Mouse (Mus musculus): ENCODE data around the gene Tex35. TPM values are rescaled to one million over a fixed set of nuclear protein-coding genes. Genes with fewer than 3 reads are reported as not detected.

The Tex35 gene
- polyA plus RNA-seq (2015; fragmentation: Nextera tagmentation; extraction: Ambion mirVana): not detected in 2 replicates

DNA sequence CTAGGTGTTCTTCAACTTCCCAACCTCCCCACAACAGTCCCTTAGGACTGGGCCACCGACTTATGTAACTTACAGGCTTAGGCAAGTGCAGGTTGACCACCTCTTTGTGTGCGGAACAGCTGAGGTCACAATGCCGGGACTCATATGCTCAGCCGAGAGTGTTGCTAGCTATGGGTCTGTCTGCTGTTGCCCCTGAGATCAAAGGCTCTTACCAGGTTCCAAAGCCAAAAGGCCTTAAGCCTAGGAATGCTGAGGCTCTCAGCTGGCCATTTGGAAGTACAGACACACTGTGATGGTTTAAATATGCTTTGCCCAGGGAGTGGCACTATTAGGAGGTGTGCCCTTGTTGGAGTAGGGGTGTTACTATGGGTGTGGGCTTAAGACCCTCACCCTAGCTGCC is at the start of gene Tex35:
TSS of gene Tex35 (minus strand) at position 101 of the 400 bp plus-strand sequence.
- Histone ChIP-seq H3K27ac (no peak within 1 kb of the TSS), H3K27me3 (ENCODE audit: insufficient read depth, low read length) (no peaks in the 10 kb centered on the region), H3K4me3 (replicated peaks; ENCODE audit: low read depth, low read length) (no peak within 1 kb of the TSS), H3K9ac (ENCODE audit: low read depth, low read length) (no peak within 1 kb of the TSS), H3K9me3 (replicated peaks; ENCODE audit: low read length) (no peaks in the 10 kb centered on the region), H3K4me2 (ENCODE audit: low read length) (no peak within 1 kb of the TSS), H3K4me1 (replicated peaks; ENCODE audit: insufficient read depth, low read length) (no peaks in the 10 kb centered on the region), H3K36me3 (ENCODE audit: insufficient read depth, low read length) (no peaks in the 10 kb centered on the region)
- WGBS: 81% methylated on average over 4 of the region's 4 CpGs
- DNase-seq (ENCODE audit: low spot score) (no peak), ATAC-seq (replicated peaks; ENCODE audit: low FRiP score, low read depth) (no peak)
- no peak for TF ChIP-seq CTCF (IDR thresholded peaks at IDR 0.05; ENCODE audit: low read depth)

- Histone ChIP-seq H3K9me3 (replicated peaks; ENCODE audit: low read length) (no peaks in the 10 kb centered on the region), H3K9ac (ENCODE audit: low read depth, low read length) (no peak overlapping the region), H3K27ac (no peak overlapping the region), H3K4me3 (replicated peaks; ENCODE audit: low read depth, low read length) (no peak overlapping the region), H3K4me1 (replicated peaks; ENCODE audit: insufficient read depth, low read length) (no peaks in the 10 kb centered on the region), H3K36me3 (ENCODE audit: insufficient read depth, low read length) (0 out of 2 replicates have a peak, but pooled peaks cover 10% of the 10 kb centered on the region), H3K4me2 (ENCODE audit: low read length) (no peak overlapping the region), H3K27me3 (ENCODE audit: insufficient read depth, low read length) (no peaks in the 10 kb centered on the region)
- ATAC-seq (replicated peaks; ENCODE audit: low FRiP score, low read depth): no peak
- TF ChIP-seq CTCF (IDR thresholded peaks at IDR 0.05; ENCODE audit: low read depth): no peak
- DNase-seq (ENCODE audit: low spot score): no peak
These were observed 45.3 kb upstream of the Tex35 start for GRCm38 (mm10) chr1:157153781-157154180.

GRCm38 (mm10) chr1:157150107-157150506 is 41.6 kb upstream of the Tex35 start:
- H3K27ac ChIP-seq: no peak overlapping the region
- no peak overlapping the region for H3K9ac ChIP-seq (ENCODE audit: low read depth, low read length)
- WGBS: 58% methylated on average over 1 of the region's 1 CpGs
- no peaks in the 10 kb centered on the region for H3K4me1 ChIP-seq (replicated peaks; ENCODE audit: insufficient read depth, low read length)
- no peak for ATAC-seq (replicated peaks; ENCODE audit: low FRiP score, low read depth)
- H3K27me3 ChIP-seq (ENCODE audit: insufficient read depth, low read length): no peaks in the 10 kb centered on the region
- H3K4me2 ChIP-seq (ENCODE audit: low read length): no peak overlapping the region
- no peak for TF ChIP-seq CTCF (IDR thresholded peaks at IDR 0.05; ENCODE audit: low read depth)
- H3K4me3 ChIP-seq (replicated peaks; ENCODE audit: low read depth, low read length): no peak overlapping the region
- DNase-seq (ENCODE audit: low spot score): no peak
- no peaks in the 10 kb centered on the region for H3K36me3 ChIP-seq (ENCODE audit: insufficient read depth, low read length)
- no peaks in the 10 kb centered on the region for H3K9me3 ChIP-seq (replicated peaks; ENCODE audit: low read length)

- H3K36me3 ChIP-seq (ENCODE audit: insufficient read depth, low read length): 0 out of 2 replicates have a peak, but pooled peaks cover under 1% of the 10 kb centered on the region
- WGBS: 87% methylated on average over 3 of the region's 3 CpGs
- TF ChIP-seq CTCF (IDR thresholded peaks at IDR 0.05; ENCODE audit: low read depth): no peak
These were observed 36.1 kb upstream of the Tex35 start for GRCm38 (mm10) chr1:157144621-157145020.

GRCm38 (mm10) chr1:157143326-157143932 is 34.9 kb upstream of the Tex35 start:
- no peak for TF ChIP-seq CTCF (IDR thresholded peaks at IDR 0.05; ENCODE audit: low read depth)

More at GRCm38 (mm10) chr1:157144621-157145020, 36.1 kb upstream of the Tex35 start:
- no peak overlapping the region for H3K4me3 ChIP-seq (replicated peaks; ENCODE audit: low read depth, low read length)
- H3K9ac ChIP-seq (ENCODE audit: low read depth, low read length): no peak overlapping the region
- ATAC-seq (replicated peaks; ENCODE audit: low FRiP score, low read depth) (no peak), DNase-seq (ENCODE audit: low spot score) (no peak)
- H3K4me2 ChIP-seq (ENCODE audit: low read length): no peak overlapping the region
- H3K4me1 ChIP-seq (replicated peaks; ENCODE audit: insufficient read depth, low read length): no peaks in the 10 kb centered on the region
- H3K27ac ChIP-seq: no peak overlapping the region
- H3K27me3 ChIP-seq (ENCODE audit: insufficient read depth, low read length): no peaks in the 10 kb centered on the region
- H3K9me3 ChIP-seq (replicated peaks; ENCODE audit: low read length): no peaks in the 10 kb centered on the region

GRCm38 (mm10) chr1:157141014-157141413 is 32.5 kb upstream of the Tex35 start:
- Histone ChIP-seq H3K27ac (no peak overlapping the region), H3K4me1 (replicated peaks; ENCODE audit: insufficient read depth, low read length) (no peaks in the 10 kb centered on the region), H3K4me2 (ENCODE audit: low read length) (no peak overlapping the region), H3K4me3 (replicated peaks; ENCODE audit: low read depth, low read length) (no peak overlapping the region), H3K9ac (ENCODE audit: low read depth, low read length) (no peak overlapping the region), H3K27me3 (ENCODE audit: insufficient read depth, low read length) (no peaks in the 10 kb centered on the region), H3K36me3 (ENCODE audit: insufficient read depth, low read length) (0 out of 2 replicates have a peak, but pooled peaks cover 2% of the 10 kb centered on the region), H3K9me3 (replicated peaks; ENCODE audit: low read length) (no peaks in the 10 kb centered on the region)
- no peak for ATAC-seq (replicated peaks; ENCODE audit: low FRiP score, low read depth)
- DNase-seq (ENCODE audit: low spot score): no peak
- whole genome bisulfite sequencing: 85% methylated on average over 3 of the region's 3 CpGs
- TF ChIP-seq CTCF (IDR thresholded peaks at IDR 0.05; ENCODE audit: low read depth): no peak

More at GRCm38 (mm10) chr1:157143326-157143932, 34.9 kb upstream of the Tex35 start:
- Histone ChIP-seq H3K4me2 (ENCODE audit: low read length) (no peak overlapping the region), H3K4me1 (replicated peaks; ENCODE audit: insufficient read depth, low read length) (no peaks in the 10 kb centered on the region), H3K9me3 (replicated peaks; ENCODE audit: low read length) (no peaks in the 10 kb centered on the region), H3K27ac (no peak overlapping the region), H3K27me3 (ENCODE audit: insufficient read depth, low read length) (no peaks in the 10 kb centered on the region), H3K9ac (ENCODE audit: low read depth, low read length) (no peak overlapping the region), H3K36me3 (ENCODE audit: insufficient read depth, low read length) (0 out of 2 replicates have a peak, but pooled peaks cover 2% of the 10 kb centered on the region), H3K4me3 (replicated peaks; ENCODE audit: low read depth, low read length) (no peak overlapping the region)
- peak; percentile 77 for ATAC-seq (replicated peaks; ENCODE audit: low FRiP score, low read depth)
- WGBS: 15% methylated on average over 7 of the region's 7 CpGs
- DNase-seq (ENCODE audit: low spot score): peak; percentile 87
